Mouse (Mus musculus) ovary, postnatal 36 days (tissue): ENCODE measurements around the gene Slc38a6.

Experiments used
- DNase-seq: peaks from one replicate; pipeline ENCODE4 v3.0.0; 2022; ENCODE audit warnings: low spot score, mixed read lengths

The Slc38a6 gene

GRCm38 (mm10) chr12:73393881-73394291 is 107.3 kb downstream of the Slc38a6 start:
- no peak for DNase-seq

- no peak for DNase-seq
Measured at GRCm38 (mm10) chr12:73394571-73394970, 108.0 kb downstream of the Slc38a6 start.

- no peak for DNase-seq
Measured at GRCm38 (mm10) chr12:73399426-73399825, 112.8 kb downstream of the Slc38a6 start.

- no peak for DNase-seq
Measured at GRCm38 (mm10) chr12:73400481-73401025, 114.0 kb downstream of the Slc38a6 start.

- no peak for DNase-seq
Measured at GRCm38 (mm10) chr12:73401520-73402130, 115.0 kb downstream of the Slc38a6 start.

GRCm38 (mm10) chr12:73402137-73402712 is 115.6 kb downstream of the Slc38a6 start:
- no peak for DNase-seq

- no peak for DNase-seq
Measured at GRCm38 (mm10) chr12:73402851-73403665, 116.5 kb downstream of the Slc38a6 start.
